Mouse (Mus musculus): ENCODE results near the gene Slc22a13.

GRCm38 (mm10) chr9:119143372-119143771, 65.5 kb downstream of the Slc22a13 start:
- TF ChIP-seq POLR2A (IDR thresholded peaks at IDR 0.05; ENCODE audit: borderline replicate concordance, insufficient read depth, low read length) (no peak), CTCF (IDR thresholded peaks at IDR 0.05; ENCODE audit: borderline replicate concordance, insufficient read depth, low read depth, low read length) (no peak)

Data from cerebellum, adult 2 months (tissue).